Mouse (Mus musculus): ENCODE results near the gene Aldob.

DNA sequence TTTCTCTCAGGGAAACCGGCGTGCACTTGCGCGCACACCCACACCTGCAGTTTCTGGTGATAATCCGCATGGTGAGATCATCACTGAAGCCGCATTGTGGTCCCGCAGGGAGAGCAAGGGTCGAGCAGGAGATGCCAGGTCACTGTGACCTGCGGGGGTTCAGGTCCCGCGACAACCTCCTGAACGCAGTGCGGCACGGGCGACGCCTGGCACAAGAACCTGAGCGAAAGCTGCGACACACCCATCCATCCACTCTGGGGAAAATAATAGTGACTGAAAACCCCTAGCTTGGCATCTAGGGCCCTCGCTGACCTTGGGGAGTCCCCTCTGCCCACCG is 47.5 kb upstream of the Aldob start:
- TF ChIP-seq GATA1 (IDR thresholded peaks at IDR 0.05; ENCODE audit: borderline replicate concordance, low read length) (no peak), FLI1 (IDR thresholded peaks at IDR 0.05; ENCODE audit: low read length) (no peak)

All from megakaryocyte, embryonic 14.5 days (primary cell).